Mouse (Mus musculus) bone marrow macrophage, adult 2 months (primary cell): Measurements from ENCODE around the gene Bdp1.

Experiments used
- CTCF ChIP-seq: IDR thresholded peaks from 2 replicates; pipeline ENCODE4 v1.5.1; 2012; ENCODE audit warnings: low read depth, mild to moderate bottlenecking, low read length, moderate library complexity
- POLR2A ChIP-seq: IDR thresholded peaks from 2 replicates; pipeline ENCODE4 v1.6.1; 2012; ENCODE audit warnings: mild to moderate bottlenecking, low read depth, low read length, borderline replicate concordance

DNA sequence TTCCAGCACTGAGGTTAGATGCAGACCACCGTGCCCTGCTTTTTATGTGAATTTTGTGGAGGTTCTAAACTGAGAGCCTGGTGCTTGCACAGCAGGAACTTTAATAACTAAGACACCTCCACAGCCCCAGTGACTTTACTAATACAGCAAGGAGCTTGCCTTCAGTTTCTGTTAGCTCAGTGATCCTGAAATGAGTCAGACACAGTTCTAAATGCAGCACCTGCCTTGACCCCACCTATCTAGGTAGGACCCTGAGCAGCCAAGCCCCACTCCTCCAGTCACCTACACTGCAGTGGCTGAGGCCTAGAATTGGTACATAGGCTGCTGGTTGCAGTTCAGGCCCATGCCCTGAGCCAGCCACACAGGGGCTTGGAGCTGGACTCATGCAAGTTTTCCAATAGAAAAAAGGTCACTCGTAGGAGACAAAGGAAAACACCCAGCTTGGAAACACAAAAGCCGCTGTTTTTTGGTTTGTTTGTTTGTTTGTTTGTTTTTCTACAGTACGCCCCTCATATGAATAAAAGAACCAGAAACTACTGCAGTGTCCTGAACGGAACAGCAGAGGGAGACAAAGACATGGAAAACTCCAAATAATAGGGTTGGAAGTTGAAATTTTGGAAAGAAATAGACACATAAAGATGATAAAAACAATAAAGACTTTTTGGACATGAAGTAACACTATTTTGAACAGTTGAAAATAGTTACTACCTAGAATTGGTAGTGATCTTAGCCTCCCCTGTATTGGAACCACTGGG is 8.5 kb upstream of the Bdp1 start:
- TF ChIP-seq CTCF (no peak), POLR2A (no peak)
